Mouse (Mus musculus) R1 (cell line): ENCODE data around the gene Rims3.
A peak's percentile ranks its signal among the peaks of the same experiment; 100 is the strongest.

ENCODE experiments used
- DNase-seq: peaks from one replicate; pipeline ENCODE4 v3.0.0-alpha.2; 2018; ENCODE audit warnings: low read depth, low spot score

The Rims3 gene

DNA sequence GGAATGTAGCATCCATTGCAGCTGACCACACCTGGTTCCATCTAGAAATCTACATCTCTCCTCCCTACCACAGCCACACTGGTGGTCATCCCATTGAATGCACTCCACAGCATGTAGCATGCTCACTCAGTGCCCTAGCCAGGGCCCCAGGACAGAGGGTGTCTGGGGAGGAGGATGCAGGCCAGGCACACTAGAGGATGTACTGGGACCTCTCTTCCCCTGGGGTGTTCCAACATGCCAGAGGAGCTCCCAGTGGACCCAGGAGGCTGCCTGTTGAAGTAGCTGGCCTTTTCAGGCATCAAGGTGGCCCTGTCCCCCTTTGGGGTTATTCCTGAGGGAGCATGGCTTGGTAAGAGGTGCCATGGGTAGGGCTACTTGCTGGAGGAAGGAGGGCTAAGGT is 37.3 kb downstream of the Rims3 start:
- no peak for DNase-seq

DNA sequence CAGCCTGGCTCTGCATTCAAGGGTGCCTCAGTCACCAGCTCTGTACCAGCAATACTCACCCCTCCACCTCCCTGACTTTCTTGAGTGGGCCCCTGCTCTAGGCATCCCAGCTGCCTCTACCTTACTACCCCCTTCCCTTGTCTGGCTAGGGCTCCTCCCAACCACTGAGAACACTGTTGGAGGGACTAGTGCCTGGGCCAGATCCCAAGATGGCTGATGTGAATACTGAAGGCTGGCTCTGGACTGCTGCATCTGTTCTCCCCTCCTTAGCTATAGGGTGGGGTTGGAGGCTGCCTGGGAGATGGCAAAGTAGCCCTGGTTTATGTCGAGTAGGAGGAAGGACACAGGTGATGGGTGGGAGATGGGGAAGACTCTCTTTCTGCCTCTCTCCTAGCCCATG is 37.9 kb downstream of the Rims3 start:
- no peak for DNase-seq

GRCm38 (mm10) chr4:120893656-120894401 is 39.2 kb downstream of the Rims3 start:
- DNase-seq = no peak

- DNase-seq = no peak
These were observed 40.0 kb downstream of the Rims3 start for GRCm38 (mm10) chr4:120894584-120894983.

DNA sequence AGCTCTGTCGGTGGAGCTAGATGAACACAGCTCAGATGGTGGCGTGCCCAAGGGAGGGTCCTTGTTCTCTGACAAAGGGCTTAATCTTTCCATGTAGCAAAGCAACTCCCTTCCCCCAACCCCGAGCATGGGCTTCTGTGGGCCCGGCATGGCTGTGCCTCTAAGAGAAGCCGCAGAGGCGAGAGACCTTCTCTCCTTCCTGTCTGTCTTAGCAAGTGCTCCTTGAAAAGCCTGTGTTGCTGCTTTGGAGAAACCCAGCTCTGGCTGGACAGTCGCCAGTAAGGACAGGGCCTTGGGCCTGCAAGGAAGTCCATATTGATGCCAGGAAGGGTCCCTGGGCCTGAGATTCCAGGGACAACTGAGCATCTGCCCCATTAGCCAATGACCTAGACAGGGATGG is 40.6 kb downstream of the Rims3 start:
- no peak for DNase-seq

- DNase-seq = no peak
These were observed 41.4 kb downstream of the Rims3 start for GRCm38 (mm10) chr4:120895810-120896584.

DNA sequence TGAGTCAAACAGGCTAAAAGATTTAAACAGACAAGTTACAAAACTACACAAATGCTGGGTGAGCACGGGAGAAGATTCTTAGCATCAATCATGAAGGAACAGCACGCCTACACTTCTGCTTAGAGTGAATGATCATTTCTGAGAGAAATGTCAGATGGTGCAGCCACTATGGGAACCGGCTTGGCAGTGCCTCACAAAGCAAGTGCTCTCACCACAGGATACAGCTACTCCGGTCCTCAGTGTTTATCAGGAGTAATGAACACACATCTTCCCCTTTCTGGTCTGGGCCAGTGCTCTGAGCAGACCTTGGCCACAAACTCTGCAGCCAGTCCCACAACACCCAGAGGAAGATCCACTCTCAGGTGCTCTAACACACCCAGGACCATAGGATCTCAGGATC is 49.9 kb downstream of the Rims3 start:
- no peak for DNase-seq

GRCm38 (mm10) chr4:120905644-120906043 is 51.0 kb downstream of the Rims3 start:
- DNase-seq = no peak

DNA sequence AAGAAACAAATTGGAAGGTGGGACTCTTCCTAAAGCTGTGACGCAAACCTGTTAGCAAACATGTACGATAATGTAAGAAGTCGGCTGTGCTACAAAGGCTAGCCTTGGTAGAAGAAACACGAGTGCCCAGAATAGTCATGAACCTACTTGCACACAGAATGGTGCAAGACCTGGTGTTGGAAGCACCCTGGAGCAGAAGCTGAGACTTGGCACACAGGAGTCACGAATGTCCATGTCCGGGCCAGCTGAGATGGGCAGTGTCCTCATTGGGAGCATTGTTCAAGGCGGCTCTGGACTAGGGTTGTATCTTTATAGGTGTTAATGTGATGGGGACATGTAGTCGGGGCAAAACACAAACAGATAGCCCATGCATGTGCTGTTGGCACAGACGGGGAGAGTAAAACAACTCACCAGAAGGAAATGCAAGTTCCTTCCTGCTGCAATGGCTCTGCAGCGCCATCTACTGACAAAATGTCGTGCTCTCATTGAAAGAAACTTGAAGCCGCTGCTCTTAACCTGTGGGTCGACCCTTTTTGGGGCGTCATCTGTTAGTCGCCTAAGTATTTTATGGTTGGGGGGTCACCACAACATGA is 55.0 kb downstream of the Rims3 start:
- peak; percentile 81 for DNase-seq

GRCm38 (mm10) chr4:120911086-120911485 is 56.5 kb downstream of the Rims3 start:
- no peak for DNase-seq

- DNase-seq = no peak
These were observed 58.2 kb downstream of the Rims3 start for GRCm38 (mm10) chr4:120912866-120913265.

- no peak for DNase-seq
These were observed 58.8 kb downstream of the Rims3 start for GRCm38 (mm10) chr4:120913443-120913842.

GRCm38 (mm10) chr4:120913861-120914260 is 59.2 kb downstream of the Rims3 start:
- DNase-seq = no peak

DNA sequence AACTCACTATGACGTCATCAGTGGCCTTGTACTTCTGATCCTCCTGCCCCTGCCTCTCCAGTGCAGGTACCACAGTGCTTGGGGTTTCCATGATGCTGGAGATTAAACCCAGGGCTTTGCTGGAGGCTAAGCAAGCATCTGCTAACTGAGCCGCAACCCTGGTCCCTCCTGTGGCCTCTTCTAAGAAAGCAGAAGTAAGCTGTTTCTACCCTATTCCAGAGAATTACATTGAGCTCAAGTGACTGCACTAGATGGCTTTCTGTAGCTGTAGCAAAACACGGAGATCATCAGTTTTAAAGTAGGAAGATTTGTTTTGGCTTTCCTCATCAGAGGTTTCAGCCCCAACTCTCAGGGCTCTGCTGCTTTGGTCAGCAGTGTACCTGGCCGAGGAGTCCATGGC is 59.9 kb downstream of the Rims3 start:
- no peak for DNase-seq

GRCm38 (mm10) chr4:120921461-120921860 is 66.8 kb downstream of the Rims3 start:
- no peak for DNase-seq

GRCm38 (mm10) chr4:120924554-120925299 is 70.1 kb downstream of the Rims3 start, which contains the start of gene Exo5:
TSS of gene Exo5 (minus strand) at chr4:120925017.
- peak; percentile 97 for DNase-seq

DNA sequence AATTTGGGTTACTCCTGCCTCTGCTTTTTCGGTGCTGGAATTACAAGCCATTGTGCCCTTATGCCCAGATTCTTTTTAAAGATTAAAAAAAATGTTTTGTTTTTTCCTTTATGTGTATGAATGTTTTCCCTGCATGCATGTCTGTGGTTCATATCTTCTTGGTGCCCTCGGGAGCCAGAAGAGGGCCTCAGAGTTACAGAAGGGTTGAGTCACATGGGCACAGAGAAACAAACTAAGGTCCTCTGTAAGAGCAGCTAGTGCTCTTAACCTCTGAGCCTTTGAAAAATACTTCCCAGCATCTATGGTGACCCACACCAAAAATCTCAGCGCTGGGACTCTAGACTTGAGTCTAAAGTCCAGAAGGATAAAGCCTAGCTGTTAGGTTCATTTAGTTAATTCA is 70.8 kb downstream of the Rims3 start:
- DNase-seq = peak; percentile 33

DNA sequence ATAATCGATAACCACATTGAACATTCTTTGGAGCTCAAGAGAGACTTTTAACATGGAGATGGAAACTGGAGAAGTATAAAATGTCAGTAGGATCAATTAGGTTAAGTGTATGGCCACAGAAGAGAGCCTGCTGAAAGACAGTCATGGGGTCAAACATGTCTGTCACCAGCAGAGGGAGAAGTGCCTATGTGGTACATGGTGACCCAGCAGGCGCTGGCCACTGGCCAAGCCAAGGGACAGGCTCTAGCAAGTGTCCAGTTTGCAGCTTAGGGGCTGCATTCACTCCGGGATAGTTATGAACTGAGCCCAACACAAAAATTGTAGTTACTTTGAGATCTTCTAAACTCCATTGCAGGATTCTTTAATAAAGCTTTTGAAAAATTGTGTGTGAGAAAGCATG is 74.1 kb downstream of the Rims3 start:
- no peak for DNase-seq

GRCm38 (mm10) chr4:120930736-120931135 is 76.1 kb downstream of the Rims3 start:
- DNase-seq = no peak

DNA sequence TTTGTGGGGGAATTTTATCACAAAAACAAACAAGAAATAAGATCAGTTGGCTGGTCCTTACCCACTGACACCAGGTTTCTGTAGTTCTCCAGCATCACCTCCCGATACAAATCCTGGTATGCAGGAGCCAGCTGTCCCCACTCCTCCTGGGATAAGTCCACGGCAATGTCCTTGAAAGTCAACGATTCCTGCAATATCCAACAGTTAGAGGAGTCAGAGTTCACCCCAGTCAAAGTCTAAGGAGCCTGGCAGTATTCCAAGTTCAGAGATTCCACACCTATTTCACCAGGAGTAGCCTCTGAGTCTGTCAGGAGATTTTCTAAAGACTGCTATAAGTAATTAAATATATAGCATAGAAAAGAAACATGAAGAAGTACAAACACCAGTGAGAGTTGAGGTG is 80.4 kb downstream of the Rims3 start:
- no peak for DNase-seq
